Mouse (Mus musculus) G1E (cell line): ENCODE results near the gene Mea1.

Experiments
- CTCF ChIP-seq: IDR thresholded peaks from 2 replicates; pipeline ENCODE4 v1.5.1; 2012; ENCODE audit warnings: low read depth, low read length, inconsistent platforms, mixed read lengths
- GATA1 ChIP-seq: IDR thresholded peaks from 2 replicates; pipeline ENCODE4 v1.6.1; 2012; ENCODE audit warnings: borderline replicate concordance, low read length, inconsistent platforms, mixed read lengths
- GATA2 ChIP-seq: IDR thresholded peaks from 2 replicates; pipeline ENCODE4 v1.6.1; 2012; ENCODE audit warnings: low read depth, low read length, inconsistent platforms, borderline replicate concordance
- POLR2AphosphoS5 ChIP-seq: IDR thresholded peaks from 2 replicates; pipeline ENCODE4 v1.6.1; 2012; ENCODE audit warnings: low read depth, low read length, inconsistent platforms; ENCODE audit not compliant: insufficient replicate concordance
- TAL1 ChIP-seq: conservative IDR thresholded peaks from 2 replicates; pipeline ENCODE4 v1.6.1; 2012; ENCODE audit warnings: low read depth, low read length, inconsistent platforms, mixed read lengths

- no peak for TF ChIP-seq CTCF
- TF ChIP-seq GATA1 = no peak
- TF ChIP-seq TAL1 = no peak
- TF ChIP-seq GATA2 = no peak
- no peak for TF ChIP-seq POLR2AphosphoS5
These were observed 30.2 kb upstream of the Mea1 start for GRCm38 (mm10) chr17:46648436-46648835.
